Mouse (Mus musculus) small intestine, adult 2 months (tissue): ENCODE data around the gene Trappc3.

Source experiments
- CTCF ChIP-seq: fragments of 200-500 bp; IDR thresholded peaks from 2 replicates; pipeline ENCODE4 v1.5.1; 2012; ENCODE audit warnings: low read depth, mild to moderate bottlenecking, control low read depth, inconsistent platforms, low read length, moderate library complexity, mixed read lengths; ENCODE audit not compliant: insufficient replicate concordance, insufficient read length; ENCODE audit errors: extremely low read depth
- POLR2A ChIP-seq: fragments of 200-500 bp; IDR thresholded peaks from 2 replicates; pipeline ENCODE4 v1.6.1; 2012; ENCODE audit warnings: low read depth, mild to moderate bottlenecking, control low read depth, inconsistent platforms, low read length, moderate library complexity

GRCm38 (mm10) chr4:126269292-126269691, 7.2 kb downstream of the Trappc3 start:
- TF ChIP-seq CTCF (no peak), POLR2A (no peak)
